Mouse (Mus musculus): Measurements from ENCODE around the gene Nol8. TPM values are rescaled to one million over a fixed set of nuclear protein-coding genes. Genes with fewer than 3 reads are reported as not detected.
A peak's percentile ranks its signal among the peaks of the same experiment; 100 is the strongest.

Nol8 gene
- total and polyA plus RNA-seq, 2 experiments from 2014 or later: 9.2 to 10.8 TPM

GRCm38 (mm10) chr13:49681351-49682232 is 28.7 kb downstream of the Nol8 start, which contains the start of gene Iars:
Iars (plus strand) TSS chr13:49682100.
- Histone ChIP-seq H3K27ac (ENCODE audit: low read depth, low read length) (peak within 1 kb of the TSS; percentile 71), H3K36me3 (ENCODE audit: insufficient read depth, low read length) (peaks cover 8% of the 10 kb centered on the region; the same call in 1 of the 2 replicates), H3K4me3 (ENCODE audit: low read depth, low read length) (peak within 1 kb of the TSS; percentile 83), H3K4me2 (ENCODE audit: low read depth, low read length, poor library complexity, severe bottlenecking) (peak within 1 kb of the TSS; percentile 89), H3K4me1 (ENCODE audit: insufficient read depth, low read length) (0 out of 2 replicates have a peak, but pooled peaks cover 3% of the 10 kb centered on the region), H3K9ac (replicated peaks; ENCODE audit: low read length, poor library complexity, severe bottlenecking) (peak within 1 kb of the TSS; percentile 80), H3K27me3 (ENCODE audit: insufficient read depth, low read length) (no peaks in the 10 kb centered on the region), H3K9me3 (ENCODE audit: low read length) (no peaks in the 10 kb centered on the region)
- WGBS: 5% methylated on average over 26 of the region's 26 CpGs
- ATAC-seq (ENCODE audit: low FRiP score) (peak; percentile 100), DNase-seq (ENCODE audit: low spot score) (peak; percentile 98)
- no peak for TF ChIP-seq CTCF (IDR thresholded peaks at IDR 0.05)

DNA sequence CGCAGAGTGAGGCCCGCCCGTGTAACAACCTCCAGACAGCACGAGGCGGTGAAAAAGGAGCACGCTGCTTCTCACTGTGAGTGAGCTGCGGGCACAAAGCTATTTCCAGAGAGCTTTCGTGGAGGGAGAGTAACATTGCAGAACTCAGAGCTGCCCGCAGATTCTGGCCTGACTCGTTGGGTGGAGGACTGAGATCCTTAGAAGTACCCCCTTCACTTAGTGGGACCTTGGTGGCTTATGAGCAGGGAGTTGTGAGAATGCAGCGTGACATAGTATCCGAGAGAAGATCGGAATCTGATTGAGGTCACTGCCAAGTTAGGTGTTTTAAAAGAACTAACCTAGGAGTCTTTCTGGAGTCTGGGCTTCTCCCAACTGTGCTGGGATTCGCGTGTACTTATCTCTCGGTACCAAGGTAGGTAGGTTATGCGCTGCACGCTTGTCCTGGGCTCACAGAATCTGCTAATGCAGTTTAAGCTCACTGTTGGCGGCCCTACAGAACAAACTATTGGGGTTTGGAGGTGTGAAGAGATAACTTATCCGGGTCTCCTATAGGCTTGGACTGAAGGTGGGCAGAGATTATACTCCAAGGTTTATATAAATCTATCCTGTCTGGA is 29.5 kb downstream of the Nol8 start:
- H3K9ac ChIP-seq (replicated peaks; ENCODE audit: low read length, poor library complexity, severe bottlenecking): peak overlapping the region; percentile 80
- peak overlapping the region; percentile 83 for H3K4me3 ChIP-seq (ENCODE audit: low read depth, low read length)
- no peaks in the 10 kb centered on the region for H3K27me3 ChIP-seq (ENCODE audit: insufficient read depth, low read length)
- no peaks in the 10 kb centered on the region for H3K9me3 ChIP-seq (ENCODE audit: low read length)
- under 1% methylated on average over 20 of the region's 20 CpGs for WGBS
- no peak for DNase-seq (ENCODE audit: low spot score)
- H3K27ac ChIP-seq (ENCODE audit: low read depth, low read length): peak overlapping the region; percentile 71
- ATAC-seq (ENCODE audit: low FRiP score): peak; percentile 73
- no peak for TF ChIP-seq CTCF (IDR thresholded peaks at IDR 0.05)
- 0 out of 2 replicates have a peak, but pooled peaks cover 3% of the 10 kb centered on the region for H3K4me1 ChIP-seq (ENCODE audit: insufficient read depth, low read length)
- H3K4me2 ChIP-seq (ENCODE audit: low read depth, low read length, poor library complexity, severe bottlenecking): peak overlapping the region; percentile 89
- H3K36me3 ChIP-seq (ENCODE audit: insufficient read depth, low read length): peaks cover 4% of the 10 kb centered on the region; the same call in 1 of the 2 replicates

- DNase-seq (ENCODE audit: low spot score) (no peak), ATAC-seq (ENCODE audit: low FRiP score) (no peak)
- no peak for TF ChIP-seq CTCF (IDR thresholded peaks at IDR 0.05)
- no peak overlapping the region for H3K9ac ChIP-seq (replicated peaks; ENCODE audit: low read length, poor library complexity, severe bottlenecking)
- H3K27ac ChIP-seq (ENCODE audit: low read depth, low read length): no peak overlapping the region
- no peaks in the 10 kb centered on the region for H3K27me3 ChIP-seq (ENCODE audit: insufficient read depth, low read length)
- peaks cover 7% of the 10 kb centered on the region; the same call in 1 of the 2 replicates for H3K36me3 ChIP-seq (ENCODE audit: insufficient read depth, low read length)
- no peaks in the 10 kb centered on the region for H3K9me3 ChIP-seq (ENCODE audit: low read length)
- WGBS: 59% methylated on average over 4 of the region's 4 CpGs
- 0 out of 2 replicates have a peak, but pooled peaks cover 3% of the 10 kb centered on the region for H3K4me1 ChIP-seq (ENCODE audit: insufficient read depth, low read length)
- no peak overlapping the region for H3K4me2 ChIP-seq (ENCODE audit: low read depth, low read length, poor library complexity, severe bottlenecking)
- H3K4me3 ChIP-seq (ENCODE audit: low read depth, low read length): no peak overlapping the region
Observed at GRCm38 (mm10) chr13:49684266-49684665, 31.4 kb downstream of the Nol8 start.

DNA sequence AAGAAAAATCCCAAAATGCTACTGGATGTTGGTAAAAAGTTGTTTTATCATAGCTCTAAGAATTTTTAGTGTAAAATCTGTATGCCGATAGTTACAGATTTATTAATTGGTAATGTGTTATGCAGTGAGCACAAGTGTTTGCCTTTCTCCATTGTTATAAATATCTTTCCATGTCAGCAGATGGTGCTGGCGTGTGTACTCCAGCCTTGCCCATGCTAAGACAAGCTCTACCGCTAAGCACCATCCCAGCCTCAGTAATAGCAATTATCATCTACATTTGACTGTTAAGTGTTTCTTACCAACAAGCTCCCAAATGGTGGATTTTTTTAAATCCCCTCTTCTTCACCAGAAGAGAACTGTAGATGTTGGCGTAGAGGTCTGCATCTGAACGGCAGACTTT is 38.2 kb downstream of the Nol8 start:
- no peaks in the 10 kb centered on the region for H3K4me1 ChIP-seq (ENCODE audit: insufficient read depth, low read length)
- no peaks in the 10 kb centered on the region for H3K9me3 ChIP-seq (ENCODE audit: low read length)
- ATAC-seq (ENCODE audit: low FRiP score) (no peak), DNase-seq (ENCODE audit: low spot score) (no peak)
- no peak overlapping the region for H3K27ac ChIP-seq (ENCODE audit: low read depth, low read length)
- H3K36me3 ChIP-seq (ENCODE audit: insufficient read depth, low read length): peaks cover 37% of the 10 kb centered on the region
- H3K27me3 ChIP-seq (ENCODE audit: insufficient read depth, low read length): no peaks in the 10 kb centered on the region
- no peak overlapping the region for H3K4me2 ChIP-seq (ENCODE audit: low read depth, low read length, poor library complexity, severe bottlenecking)
- no peak overlapping the region for H3K9ac ChIP-seq (replicated peaks; ENCODE audit: low read length, poor library complexity, severe bottlenecking)
- TF ChIP-seq CTCF (IDR thresholded peaks at IDR 0.05): no peak
- no peak overlapping the region for H3K4me3 ChIP-seq (ENCODE audit: low read depth, low read length)
- 97% methylated on average over 5 of the region's 5 CpGs for WGBS

GRCm38 (mm10) chr13:49703216-49703779 is 50.4 kb downstream of the Nol8 start:
- Histone ChIP-seq H3K9ac (replicated peaks; ENCODE audit: low read length, poor library complexity, severe bottlenecking) (no peak overlapping the region), H3K9me3 (ENCODE audit: low read length) (no peaks in the 10 kb centered on the region), H3K27me3 (ENCODE audit: insufficient read depth, low read length) (no peaks in the 10 kb centered on the region), H3K27ac (ENCODE audit: low read depth, low read length) (no peak overlapping the region), H3K36me3 (ENCODE audit: insufficient read depth, low read length) (peaks cover 69% of the 10 kb centered on the region), H3K4me3 (ENCODE audit: low read depth, low read length) (no peak overlapping the region), H3K4me1 (ENCODE audit: insufficient read depth, low read length) (no peaks in the 10 kb centered on the region), H3K4me2 (ENCODE audit: low read depth, low read length, poor library complexity, severe bottlenecking) (no peak overlapping the region)
- ATAC-seq (ENCODE audit: low FRiP score) (no peak), DNase-seq (ENCODE audit: low spot score) (peak; percentile 3)
- no peak for TF ChIP-seq CTCF (IDR thresholded peaks at IDR 0.05)
- WGBS: 88% methylated on average over 11 of the region's 11 CpGs
